Mouse (Mus musculus) adrenal gland (tissue): Measurements from ENCODE around the gene Rbl1.
"Not testable (repeated sequence)": the region's sequence is repeated elsewhere in the genome, so short reads cannot be mapped to it uniquely, and the experiment has no call there.

Experiments
- intact Hi-C: fragments of 180-260 bp; cut with DNase I; formaldehyde crosslinking; loops from one replicate; pipeline ENCODE4 v1.15.1; 2025
- long read RNA-seq, 2 experiments: library from polyadenylated mRNA; unstranded; transcript quantifications; one replicate each; pipeline ENCODE4 v2.0.0; 2020; ENCODE audit warnings: borderline replicate concordance in 1 of 2; ENCODE audit not compliant: insufficient replicate concordance in 1 of 2

Rbl1 gene
- long read RNA-seq, experiment 1, partial matches to known transcripts: 0 of 3 reads
- long read RNA-seq, experiment 1, other reads (novel, unspliced or antisense): 1 of 3 reads
- long read RNA-seq, experiment 2: 0 reads

DNA sequence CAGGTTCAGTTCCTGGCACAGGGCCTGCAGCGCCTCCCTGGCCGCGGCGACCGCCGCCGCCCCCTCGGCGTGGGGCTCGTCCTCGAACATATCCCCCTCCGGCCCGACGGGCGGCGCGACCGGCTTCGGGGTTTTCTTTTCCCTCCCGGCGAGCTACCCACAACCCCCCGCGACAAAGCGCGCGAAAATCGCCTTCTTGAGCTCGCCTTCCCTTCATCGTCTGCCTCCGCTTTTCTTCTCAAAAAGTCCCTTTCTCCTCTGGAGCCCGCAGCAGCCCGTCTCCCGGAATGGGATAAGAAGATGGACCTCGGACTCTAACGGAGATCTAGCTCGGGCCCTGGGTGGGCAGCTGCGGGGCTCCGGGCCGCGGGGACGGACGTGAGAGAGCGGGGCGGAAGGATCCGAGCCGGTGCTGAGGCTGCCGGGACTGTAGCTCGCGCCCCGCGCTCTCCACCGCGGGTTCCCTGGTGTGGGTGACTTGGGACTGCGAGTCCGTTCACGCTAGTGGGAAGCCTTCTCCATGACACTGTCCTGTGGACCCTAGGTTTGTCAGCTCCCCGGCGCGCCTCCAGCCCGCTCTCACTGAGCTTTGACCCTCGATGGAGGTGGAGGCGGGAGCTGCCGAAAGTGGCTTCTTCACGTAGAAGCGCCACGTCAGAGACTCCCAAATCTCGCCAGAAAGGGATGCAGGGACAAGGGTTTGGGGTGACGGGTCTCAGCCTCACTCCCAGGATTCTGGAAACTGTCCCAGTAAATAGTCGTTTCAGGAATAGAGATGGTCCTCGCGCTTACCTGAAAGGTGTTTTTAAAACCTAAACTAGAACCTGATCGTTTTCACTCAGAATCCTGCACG is at the start of gene Rbl1:
TSS of gene Rbl1 (minus strand) at position 169 of the 853 bp plus-strand sequence.
- intact Hi-C loops: no loop called here

DNA sequence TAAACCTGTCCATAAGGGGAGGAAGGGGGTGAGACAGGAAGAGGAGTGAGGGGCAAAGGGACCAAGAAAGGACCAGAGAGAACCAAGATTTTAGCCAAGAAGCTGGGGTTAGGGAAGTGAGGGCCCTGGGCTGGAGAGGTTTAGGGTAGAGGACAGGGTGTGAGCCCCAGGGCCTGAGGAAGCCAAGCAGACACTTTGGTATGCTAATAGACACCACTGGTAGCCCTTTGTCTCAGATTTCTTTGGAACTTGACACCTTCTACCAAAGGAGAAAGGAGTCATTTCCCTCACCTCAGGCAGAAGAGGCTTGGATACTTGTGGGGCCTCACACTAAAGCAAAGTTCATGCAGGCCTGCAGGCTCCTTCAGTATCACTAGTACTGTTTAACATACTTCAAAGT is 43.8 kb upstream of the Rbl1 start:
- intact Hi-C loops: no loop called here

DNA sequence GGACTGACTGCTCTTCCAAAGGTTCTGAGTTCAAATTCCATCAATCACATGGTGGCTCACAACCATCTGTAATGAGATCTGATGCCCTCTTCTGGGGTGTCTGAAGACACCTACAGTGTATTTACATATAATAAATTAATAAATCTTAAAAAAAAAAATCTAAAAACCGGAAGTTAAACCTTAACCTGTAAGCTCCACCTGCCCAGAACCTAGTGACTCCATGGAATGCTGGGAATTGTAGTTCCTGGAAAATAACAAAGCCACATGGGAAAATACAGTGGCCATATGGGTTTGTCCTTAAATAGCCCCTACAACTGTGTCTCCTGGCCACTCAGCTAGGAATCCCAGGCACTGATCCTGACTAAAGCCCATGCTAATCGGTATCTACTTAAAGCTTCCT is 41.3 kb upstream of the Rbl1 start:
- intact Hi-C loops: no loop called here

DNA sequence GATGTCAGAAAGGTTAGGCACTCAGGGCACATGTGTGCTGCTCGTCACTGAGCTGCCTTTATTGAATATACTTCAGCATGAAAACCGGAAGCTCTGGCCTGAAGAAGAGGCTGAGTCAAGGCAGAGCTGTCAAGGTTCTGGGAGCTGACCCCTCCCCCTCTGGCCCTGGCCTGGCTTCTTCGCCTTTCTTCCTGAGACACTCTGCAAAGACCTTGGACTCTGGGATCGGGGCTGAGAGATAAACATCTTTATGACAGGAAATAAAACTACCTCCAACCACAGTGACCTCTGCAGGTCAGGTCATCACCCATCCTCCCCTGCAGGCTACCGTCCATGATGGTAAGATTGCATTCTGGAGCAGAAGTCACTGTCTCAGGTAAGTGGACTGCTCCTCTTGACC is 40.7 kb upstream of the Rbl1 start:
- intact Hi-C loops: no loop called here

DNA sequence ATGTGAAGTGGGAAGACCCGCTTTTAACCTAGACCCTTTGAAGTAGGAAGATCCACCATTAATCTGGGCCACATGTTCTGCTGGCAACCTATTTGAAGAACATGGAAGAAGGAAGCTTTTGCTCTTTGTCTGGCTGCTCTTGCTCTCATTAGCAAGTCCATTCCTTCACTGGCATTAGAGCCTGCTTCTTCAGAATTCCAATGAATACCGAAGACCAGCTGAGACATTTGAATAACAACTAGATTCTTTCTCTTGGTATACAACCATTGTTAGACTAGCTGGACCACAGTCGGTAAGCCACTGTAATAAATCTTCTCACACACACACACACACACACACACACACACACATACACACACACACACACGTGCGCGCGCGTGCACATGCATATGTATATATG is 31.6 kb upstream of the Rbl1 start:
- intact Hi-C loops: no loop called here

DNA sequence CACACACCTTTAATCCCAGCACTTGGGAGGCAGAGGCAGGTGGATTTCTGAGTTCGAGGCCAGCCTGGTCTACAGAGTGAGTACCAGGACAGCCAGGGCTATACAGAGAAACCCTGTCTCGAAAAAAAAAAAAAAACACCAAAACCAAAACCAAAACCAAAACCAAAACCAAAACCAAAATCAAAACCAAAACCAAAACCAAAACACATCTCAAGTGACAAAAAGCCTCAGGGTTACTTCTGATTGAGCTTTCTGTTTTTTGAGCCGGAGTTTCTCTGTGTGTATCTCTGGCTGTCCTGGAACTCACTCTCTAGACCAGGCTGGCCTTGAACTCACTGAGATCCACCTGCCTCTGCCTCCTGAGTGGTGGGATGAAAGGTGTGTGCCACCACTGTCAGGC is 17.6 kb upstream of the Rbl1 start:
- intact Hi-C loops: not testable (repeated sequence)

DNA sequence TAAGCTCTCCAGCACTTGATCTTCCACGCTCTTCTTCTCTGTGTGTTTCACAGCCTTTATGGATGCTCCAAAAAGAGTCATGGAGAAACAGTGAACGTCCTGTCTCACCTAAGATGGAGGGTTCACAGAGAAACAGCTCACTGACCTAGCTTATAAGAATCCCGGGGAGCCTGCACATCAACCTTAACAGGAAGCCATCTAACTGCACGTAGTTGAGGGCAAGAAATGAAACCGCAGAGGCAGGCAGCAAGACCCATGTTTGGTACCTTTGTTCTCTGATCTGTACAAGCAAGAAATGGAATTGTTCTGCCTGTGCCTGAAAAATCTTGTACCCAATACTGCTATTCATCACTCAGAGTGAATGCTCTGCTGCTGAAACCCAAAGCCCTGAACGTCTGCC is 15.8 kb upstream of the Rbl1 start:
- intact Hi-C loops: no loop called here

DNA sequence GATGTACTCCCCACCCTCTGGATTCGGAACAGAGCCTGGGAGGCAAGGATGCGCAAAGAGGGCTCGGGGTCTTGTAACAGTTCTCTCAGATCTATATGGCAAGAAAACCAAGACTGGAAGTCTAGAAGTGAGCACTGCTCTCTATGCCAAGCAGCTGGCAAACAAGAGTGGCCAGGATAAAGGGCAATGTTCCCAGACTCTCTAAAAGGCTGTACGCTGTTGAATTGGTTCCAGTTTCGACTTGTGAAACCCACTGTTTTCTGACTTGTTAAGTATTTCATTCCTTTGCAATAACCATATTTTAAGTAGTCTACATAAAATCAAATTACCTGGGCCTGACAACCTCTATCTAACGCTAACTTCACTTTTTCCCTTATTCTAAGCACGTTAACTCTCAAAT is 7.4 kb upstream of the Rbl1 start:
- intact Hi-C loops: no loop called here

DNA sequence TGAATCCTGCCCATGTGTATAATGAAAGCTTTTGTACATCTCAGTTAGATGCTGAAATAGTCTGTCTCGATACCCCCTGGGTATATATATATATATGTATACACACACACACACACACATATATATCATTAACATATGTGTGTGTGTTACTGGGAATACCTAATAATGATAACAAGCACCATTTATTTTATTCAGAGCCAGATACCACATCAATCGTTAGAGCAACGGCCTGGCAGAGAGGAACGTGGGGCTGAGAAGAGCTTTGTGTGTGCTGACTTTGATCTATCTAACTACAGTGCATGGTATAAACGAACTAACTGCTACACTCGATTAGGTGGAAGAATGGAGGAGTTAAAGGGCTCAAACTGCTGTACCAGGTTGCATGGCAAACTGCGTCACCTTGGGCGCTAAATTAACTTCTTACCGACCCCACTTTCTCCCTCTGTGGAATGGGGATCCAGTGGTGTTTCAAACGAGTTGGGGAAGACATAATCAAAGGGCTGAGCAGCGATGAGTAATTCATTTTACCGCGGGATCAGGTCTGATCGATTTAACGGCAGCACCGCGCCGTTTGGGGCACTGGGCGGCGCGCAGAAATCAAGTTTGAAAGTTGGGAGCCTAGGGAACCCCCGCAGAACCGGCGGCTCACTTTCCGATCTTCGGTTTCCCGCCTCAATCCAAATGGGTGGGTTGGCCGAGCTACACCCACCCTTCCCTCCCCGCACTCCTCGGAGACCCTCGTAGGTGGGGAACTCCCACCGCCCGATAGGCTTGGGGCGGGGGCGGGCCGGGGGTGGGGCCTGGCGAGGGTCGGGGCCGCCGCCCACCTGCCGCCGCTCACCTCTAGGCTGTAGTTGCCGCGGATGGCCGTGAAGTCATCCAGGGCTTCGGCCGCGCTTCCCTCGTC is 622 bp downstream of the Rbl1 start:
- intact Hi-C loops: no loop called here

DNA sequence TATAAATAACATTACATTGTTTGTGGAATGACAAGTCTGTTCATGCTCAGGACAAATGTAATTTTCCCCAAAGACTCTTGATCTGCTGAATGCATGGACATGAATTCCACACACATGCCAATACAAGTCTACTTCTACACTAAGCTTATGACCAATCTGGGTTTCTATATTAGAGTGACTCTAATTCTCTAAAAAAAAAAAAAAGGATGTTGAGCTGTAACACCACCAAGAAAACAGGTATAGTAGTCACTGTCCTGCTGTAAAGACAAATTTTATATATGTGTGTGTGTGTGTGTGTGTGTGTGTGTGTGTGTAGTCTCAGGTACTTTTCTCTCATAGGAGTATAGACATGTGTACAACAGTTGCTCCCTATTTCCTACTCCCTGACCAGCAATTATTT is 1.3 kb downstream of the Rbl1 start:
- intact Hi-C loops: no loop called here

DNA sequence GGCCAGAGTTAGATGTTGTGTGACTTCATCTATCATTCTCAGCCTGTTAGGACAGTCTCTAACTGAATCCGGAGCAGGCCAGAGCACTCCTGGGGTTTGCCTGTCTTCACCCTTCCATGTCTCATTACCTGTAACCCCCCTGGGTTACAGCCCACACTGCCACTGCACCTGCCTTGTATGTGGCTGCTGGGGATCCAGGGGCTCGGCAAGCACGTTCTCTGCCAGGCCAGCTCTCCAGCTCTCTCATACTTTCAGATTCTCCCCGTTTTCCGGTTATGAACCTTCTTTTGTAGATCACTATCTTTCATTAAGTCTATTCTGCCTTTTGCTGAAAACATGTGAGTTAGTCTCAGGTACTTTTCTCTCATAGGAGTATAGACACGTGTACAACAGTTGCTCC is 2.0 kb downstream of the Rbl1 start:
- intact Hi-C loops: no loop called here

DNA sequence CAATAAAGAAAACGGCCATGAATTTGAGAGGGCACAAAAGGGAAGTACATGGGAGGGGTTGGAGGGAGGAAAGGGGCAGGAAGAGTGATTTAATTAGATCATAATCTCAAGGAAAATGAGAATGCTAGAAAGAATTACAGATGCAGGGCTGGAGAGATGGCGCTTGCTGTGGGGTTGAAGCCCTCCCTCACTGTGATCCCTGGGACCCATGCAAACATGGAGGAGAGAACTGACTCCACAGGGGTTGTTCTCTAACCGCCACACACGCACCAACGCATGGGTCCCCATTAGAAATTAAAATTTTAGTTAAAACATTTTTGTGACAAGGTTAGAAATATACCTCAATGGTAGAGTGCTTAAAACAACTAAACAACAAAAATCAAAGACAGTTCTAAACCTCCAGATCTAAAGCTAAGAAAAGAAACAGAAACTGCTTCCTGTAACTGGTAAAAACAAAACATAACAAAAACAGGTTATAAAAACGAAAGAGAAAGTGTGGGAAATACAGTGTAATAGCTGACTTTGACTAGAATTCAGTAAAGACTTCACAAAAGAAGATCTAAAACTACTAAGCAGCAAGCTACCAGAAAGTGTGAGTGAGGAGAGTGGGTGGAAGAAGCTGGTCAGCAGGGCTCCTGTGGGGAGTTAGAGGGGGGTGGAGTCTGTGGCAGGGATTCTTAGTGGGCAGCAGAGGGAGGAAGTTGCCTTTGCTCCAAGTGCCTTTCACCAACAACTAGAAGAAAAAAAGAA is 3.1 kb downstream of the Rbl1 start:
- intact Hi-C loops: no loop called here

DNA sequence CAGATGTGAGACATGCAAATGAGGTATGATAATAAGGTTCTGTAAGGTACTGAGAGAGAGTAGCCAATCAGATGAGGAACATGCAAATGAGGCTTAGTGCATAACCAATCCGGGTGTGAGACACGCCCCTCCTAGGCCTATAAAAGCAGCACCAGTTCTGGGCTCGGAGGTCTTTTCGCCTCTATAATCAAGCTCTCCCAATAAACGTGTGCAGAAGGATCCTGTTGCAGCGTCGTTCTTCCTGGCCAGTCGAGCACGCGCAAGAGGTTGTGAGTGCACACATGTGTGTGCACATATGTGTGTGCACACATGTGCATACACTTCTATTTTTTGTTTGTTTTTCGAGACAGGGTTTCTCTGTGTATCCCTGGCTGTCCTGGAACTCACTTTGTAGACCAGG is 5.9 kb downstream of the Rbl1 start:
- intact Hi-C loops: not testable (repeated sequence)

DNA sequence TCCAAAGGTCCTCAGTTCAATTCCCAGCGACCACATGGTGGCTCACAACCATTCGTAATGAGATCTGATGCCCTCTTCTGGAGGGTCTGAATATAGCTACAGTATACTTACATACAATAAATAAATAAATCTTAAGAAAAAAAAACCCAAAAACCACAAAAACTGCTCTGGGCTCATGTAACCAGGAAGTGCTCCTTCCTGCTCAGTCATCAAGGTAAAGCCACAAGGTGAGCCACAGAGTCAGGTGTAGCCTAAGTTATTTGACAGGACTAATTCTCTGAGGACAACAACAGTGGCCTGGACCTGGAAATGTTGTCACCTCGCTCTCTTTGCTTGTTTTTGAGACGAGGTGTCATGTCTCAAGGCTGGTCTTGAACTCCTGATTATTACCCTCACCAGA is 13.7 kb downstream of the Rbl1 start:
- intact Hi-C loops: no loop called here

DNA sequence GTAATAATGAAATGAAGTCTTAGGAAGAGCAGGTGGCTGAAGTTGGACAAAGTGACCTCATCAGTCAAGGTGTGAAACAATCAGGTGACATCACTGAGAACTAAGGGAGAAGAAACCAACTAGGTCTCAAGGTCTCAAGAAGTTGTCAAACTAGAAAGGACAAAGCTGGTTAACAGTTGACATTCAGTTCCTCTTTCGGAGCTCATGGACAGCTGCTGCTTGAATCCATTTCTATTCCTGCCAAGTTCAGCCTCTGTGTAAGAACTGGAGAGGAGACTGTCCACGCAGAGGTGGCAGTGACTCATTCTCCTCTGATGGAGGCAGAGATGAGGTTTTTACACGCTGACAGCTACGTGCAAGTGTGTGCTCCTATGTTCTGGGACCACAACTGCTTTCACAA is 17.1 kb downstream of the Rbl1 start:
- intact Hi-C loops: no loop called here

DNA sequence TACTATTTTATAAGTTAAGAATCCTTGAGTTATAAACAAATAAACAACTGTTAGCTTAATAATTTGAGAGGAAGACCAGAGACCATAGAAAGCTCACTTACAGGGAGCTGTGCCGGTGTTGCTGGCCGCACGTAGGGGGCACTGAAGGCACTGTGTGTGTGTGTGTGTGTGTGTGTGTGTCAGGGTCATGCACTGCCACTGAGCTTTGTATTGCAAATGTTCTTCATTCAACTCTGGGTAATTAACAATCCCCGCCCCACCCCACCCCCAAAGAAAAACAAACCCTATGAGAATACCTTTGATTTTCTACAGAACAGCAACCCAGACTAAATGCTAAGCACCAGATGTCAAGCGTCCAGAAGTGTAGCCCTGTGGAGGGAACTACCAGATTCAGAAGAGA is 17.8 kb downstream of the Rbl1 start:
- intact Hi-C loops: no loop called here

DNA sequence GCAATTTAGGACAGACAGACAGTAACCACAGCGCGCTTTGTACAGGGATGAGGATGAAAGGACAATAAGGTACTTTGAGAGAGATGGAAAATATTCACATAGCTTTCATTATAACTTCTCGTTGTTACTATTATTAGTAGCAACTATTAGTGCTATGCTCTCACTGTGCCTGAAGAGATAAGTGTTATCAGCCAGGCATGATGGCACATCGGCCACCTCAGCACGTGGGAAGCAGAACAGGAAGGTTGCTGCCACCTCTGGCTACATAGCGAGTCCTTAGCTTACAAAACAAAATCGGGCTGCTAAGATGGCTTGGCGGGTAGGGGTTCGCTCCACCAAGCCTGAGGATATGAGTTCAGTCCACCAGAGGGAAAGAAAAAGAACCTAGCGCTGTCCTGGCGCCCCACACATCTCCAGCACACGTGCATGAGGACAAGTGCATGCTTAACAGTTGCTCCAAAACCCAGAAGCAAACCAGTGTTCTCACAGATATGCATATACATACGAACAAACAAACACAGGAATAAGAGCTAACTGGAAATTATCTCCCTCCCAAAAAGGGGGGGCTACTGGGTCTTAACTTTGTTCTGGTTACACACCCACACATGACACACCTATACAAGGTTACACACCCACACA is 19.2 kb downstream of the Rbl1 start:
- intact Hi-C loops: no loop called here

DNA sequence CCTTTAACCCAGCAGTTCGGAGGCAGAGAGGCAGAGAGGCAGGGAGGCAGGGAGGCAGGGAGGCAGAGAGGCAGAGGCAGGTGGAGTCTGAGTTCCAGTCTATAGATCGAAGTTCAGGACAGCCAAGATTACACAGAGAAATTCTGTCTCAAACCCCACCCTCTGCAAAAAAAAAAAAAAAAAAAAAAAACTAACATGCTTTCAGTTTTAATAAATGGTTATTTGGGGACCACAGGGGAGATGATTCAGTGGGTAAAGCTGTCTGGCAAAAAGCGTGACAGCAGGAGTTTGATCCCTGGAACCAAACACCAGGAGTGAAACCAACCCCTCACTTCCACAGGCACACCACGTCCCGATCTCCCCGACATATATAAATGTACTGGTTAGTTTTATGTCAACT is 26.2 kb downstream of the Rbl1 start:
- intact Hi-C loops: no loop called here

DNA sequence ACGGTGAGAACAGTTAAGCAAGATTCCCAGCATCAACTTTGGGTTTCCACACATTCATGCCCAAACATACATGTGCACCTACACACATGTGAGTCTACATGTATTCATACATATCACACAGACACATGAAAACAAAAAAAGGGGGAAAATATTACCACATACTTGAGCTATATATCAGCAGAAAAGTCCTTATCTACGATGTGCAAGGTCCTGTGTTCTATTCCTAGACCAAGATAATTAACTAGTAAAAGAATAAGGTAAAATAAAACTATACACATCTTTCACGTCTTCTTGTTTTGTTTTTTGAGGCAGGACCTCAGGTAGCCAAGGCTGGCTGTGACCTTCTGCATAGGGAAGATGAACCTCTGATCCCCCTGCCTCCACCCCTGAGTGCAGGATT is 28.1 kb downstream of the Rbl1 start:
- intact Hi-C loops: no loop called here

DNA sequence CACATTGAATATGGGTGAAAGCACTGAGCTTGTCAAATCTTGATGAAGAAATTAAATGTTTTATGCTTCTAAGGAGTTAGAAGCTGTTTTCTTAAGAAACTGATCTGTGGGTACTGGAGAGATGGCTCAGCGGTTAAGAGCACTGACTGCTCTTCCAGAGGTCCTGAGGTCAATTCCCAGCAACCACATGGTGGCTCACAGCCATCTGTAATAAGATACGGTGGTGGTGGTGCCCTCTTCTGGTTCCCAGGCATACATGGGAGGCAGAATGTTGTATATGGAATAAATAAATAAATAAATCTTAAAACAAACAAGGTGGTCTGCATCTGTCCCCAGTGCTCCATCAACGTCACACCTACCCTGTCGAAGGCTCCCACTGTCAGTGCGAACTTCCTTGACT is 29.9 kb downstream of the Rbl1 start:
- intact Hi-C loops: no loop called here

DNA sequence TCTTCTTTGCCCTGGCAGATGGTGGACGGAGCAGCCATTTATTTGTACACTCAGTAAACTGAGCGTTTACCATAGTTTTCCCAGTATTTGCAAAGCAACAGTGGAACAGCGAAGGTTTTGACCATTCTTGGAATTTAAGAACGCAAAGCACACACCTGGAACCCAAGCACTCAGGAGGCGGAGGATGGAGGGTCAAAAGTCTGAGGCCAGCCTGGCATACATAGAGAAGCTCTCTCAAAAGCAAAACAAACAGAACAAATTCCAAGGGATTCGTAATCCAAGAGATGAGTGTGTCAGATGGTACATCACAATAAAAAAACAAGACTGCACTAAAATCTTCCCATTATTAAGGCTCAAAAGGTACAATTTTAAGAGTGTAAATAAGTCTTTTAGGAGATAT is 30.8 kb downstream of the Rbl1 start:
- intact Hi-C loops: no loop called here
